Mouse (Mus musculus) cerebellum, adult 2 months (tissue): ENCODE measurements around the gene Vrk3.

ENCODE experiments used
- CTCF ChIP-seq: fragments of 200-500 bp; IDR thresholded peaks from 2 replicates; pipeline ENCODE4 v1.5.1; 2011; ENCODE audit warnings: low read depth, mild to moderate bottlenecking, control low read depth, low read length, moderate library complexity, borderline replicate concordance; ENCODE audit not compliant: insufficient read depth
- POLR2A ChIP-seq: fragments of 200-500 bp; IDR thresholded peaks from 2 replicates; pipeline ENCODE4 v1.6.1; 2011; ENCODE audit warnings: low read length, control low read depth, borderline replicate concordance; ENCODE audit not compliant: insufficient read depth

GRCm38 (mm10) chr7:44810819-44811557, 62.8 kb downstream of the Vrk3 start:
- TF ChIP-seq CTCF (no peak), POLR2A (no peak)
